In genomic region chr11:96091073-96091472, GRCm38 (mm10) we compare ENCODE assay signal across 10 mouse cellular contexts. TPM values are rescaled to one million over a fixed set of nuclear protein-coding genes. Genes with fewer than 3 reads are reported as not detected.
DNase-seq lines count a peak whose midpoint lies in the region; ATAC-seq and TF ChIP-seq lines count a peak whose summit lies in the region.
"Had no signal": no experiment of that assay in that cellular context is flagged by ENCODE, and none has a peak within 500 bp of the region (broad histone marks: within the 10 kb centered on the region; RNA-seq: fewer than 3 reads in every experiment).

No protein-coding gene starts in this region.

- in situ Hi-C loops in CH12.LX (cut with MboI; ENCODE audit: low pct_ligation_motif_present, low pct_unique_long_range_greater_than_20kb, low sequenced_read_pairs): loop anchor here (5.0 kb wide), 3 partner anchors 41 to 141 kb away; partner anchors contain the start of gene Ttll6

- H3K79me2 ChIP-seq in CH12.LX (replicated peaks; ENCODE audit: control insufficient read depth, extremely low read depth, insufficient read depth, poor library complexity, severe bottlenecking): no peaks in the 10 kb centered on the region

- H3K27me3 ChIP-seq in CH12.LX (replicated peaks): peaks cover 32% of the 10 kb centered on the region
- no peaks in the 10 kb centered on the region for H3K27me3 ChIP-seq in embryonic facial prominence, embryonic 14.5 days (replicated peaks; ENCODE audit: control insufficient read depth, insufficient read depth, low read length)

- WGBS in embryonic facial prominence, embryonic 14.5 days: 61% methylated on average over 2 of the region's 2 CpGs

- peak; percentile 82 for TF ChIP-seq RAD21 in CH12.LX (IDR thresholded peaks at IDR 0.05; ENCODE audit: low read depth, low read length)

- intact Hi-C loops in left cerebral cortex, adult 2 months (cut with DNase I): no loop called here

- peak; percentile 23 for TF ChIP-seq CTCF in left cerebral cortex, adult 2 months (IDR thresholded peaks at IDR 0.05)
- TF ChIP-seq CTCF in CH12.LX (conservative IDR thresholded peaks at IDR 0.05 in 1 of 2, IDR thresholded peaks at IDR 0.05 in 1 of 2; ENCODE audit: low read depth in 2 of 2, low read length in 2 of 2): peak; percentile 13 to 82; a peak in 2 of 4 replicates

- H3K4me2 ChIP-seq in CH12.LX (ENCODE audit: insufficient read depth, low read depth, poor library complexity, severe bottlenecking): no peak overlapping the region
- H3K4me2 ChIP-seq in embryonic facial prominence, embryonic 14.5 days (ENCODE audit: low read depth, low read length): no peak overlapping the region

- peaks cover 9% of the 10 kb centered on the region for H3K9me3 ChIP-seq in CH12.LX (replicated peaks; ENCODE audit: low read length)
- peaks cover 6% of the 10 kb centered on the region; the same call in 1 of the 2 replicates for H3K9me3 ChIP-seq in embryonic facial prominence, embryonic 14.5 days (ENCODE audit: control insufficient read depth, low read length)

- H3K4me3 ChIP-seq in left cerebral cortex, adult 2 months: no peak overlapping the region
- no peak overlapping the region for H3K4me3 ChIP-seq in CH12.LX (replicated peaks in 1 of 3; ENCODE audit: low read depth in 2 of 3, low read length in 2 of 3, poor library complexity in 1 of 3)
- H3K4me3 ChIP-seq in embryonic facial prominence, embryonic 14.5 days (ENCODE audit: low read depth, low read length): no peak overlapping the region

- TF ChIP-seq EP300 in CH12.LX (IDR thresholded peaks at IDR 0.05; ENCODE audit: low read length): no peak

- H3K4me1 ChIP-seq in CH12.LX (ENCODE audit: control insufficient read depth in 1 of 2, insufficient read depth in 2 of 2): no peaks in the 10 kb centered on the region
- no peaks in the 10 kb centered on the region for H3K4me1 ChIP-seq in embryonic facial prominence, embryonic 14.5 days (ENCODE audit: control insufficient read depth, insufficient read depth, low read length)

- no peaks in the 10 kb centered on the region for H3K36me3 ChIP-seq in CH12.LX (replicated peaks in 1 of 2; ENCODE audit: control insufficient read depth in 1 of 2, insufficient read depth in 1 of 2, low read length in 1 of 2)
- H3K36me3 ChIP-seq in embryonic facial prominence, embryonic 14.5 days (ENCODE audit: control insufficient read depth, insufficient read depth, low read length): no peaks in the 10 kb centered on the region

- dilution Hi-C loops in CH12.LX (cut with MboI; ENCODE audit: extremely low pct_ligation_motif_present, extremely low pct_unique_long_range_greater_than_20kb, low sequenced_read_pairs): no loop called here

- no peak overlapping the region for H3K9ac ChIP-seq in CH12.LX (ENCODE audit: insufficient read depth, low read depth)
- H3K9ac ChIP-seq in embryonic facial prominence, embryonic 14.5 days (ENCODE audit: low read depth, low read length): no peak overlapping the region

- ATAC-seq in embryonic facial prominence, embryonic 14.5 days (ENCODE audit: low read depth): no peak
- ATAC-seq: intestine, embryonic 16.5 days had no signal

- H3K27ac ChIP-seq in left cerebral cortex, adult 2 months: no peak overlapping the region
- no peak overlapping the region for H3K27ac ChIP-seq in CH12.LX (ENCODE audit: insufficient read depth, low read depth)
- H3K27ac ChIP-seq in embryonic facial prominence, embryonic 14.5 days (replicated peaks; ENCODE audit: low read depth, low read length): no peak overlapping the region

- no peak for TF ChIP-seq POLR2A in CH12.LX (IDR thresholded peaks at IDR 0.05; ENCODE audit: low read depth, low read length)

- DNase-seq in adrenal gland, adult 2 months: peak; percentile 33
- no peak for DNase-seq in adrenal gland, postnatal 4 days (ENCODE audit: low spot score in 2 of 2)
- no peak for DNase-seq in left cerebral cortex, adult 2 months (ENCODE audit: extremely low spot score in 1 of 2, low spot score in 2 of 2)
- DNase-seq in left cerebral cortex, adult 11 months (ENCODE audit: low spot score): no peak
- DNase-seq in CH12.LX (ENCODE audit: extremely low read depth): peak; percentile 48
- peak; percentile 42 for DNase-seq in embryonic facial prominence, embryonic 14.5 days (ENCODE audit: low spot score)
- DNase-seq in cerebellum, adult 8-10 months: no peak
- no peak for DNase-seq in yolk sac, embryonic 10.5 days (ENCODE audit: low spot score)
- DNase-seq: gastrocnemius, postnatal 25 days had no signal

TF ChIP-seq in CH12.LX, 34 proteins besides CTCF, POLR2A, EP300 and RAD21:
- peak; percentile 28; the same call in 1 of the 2 replicates for TF ChIP-seq NELFE (IDR thresholded peaks at IDR 0.05; ENCODE audit: low read depth, low read length)
- TF ChIP-seq CHD1 (IDR thresholded peaks at IDR 0.05; ENCODE audit: low read depth, low read length): no peak
- 0 out of 2 replicates have a peak, but pooled peaks have one; percentile 25 for TF ChIP-seq JUND (conservative IDR thresholded peaks at IDR 0.05; ENCODE audit: low read depth, low read length)
- TF ChIP-seq ZC3H11A (IDR thresholded peaks at IDR 0.05; ENCODE audit: low read depth, low read length): peak; percentile 51; the same call in 1 of the 2 replicates
- 0 out of 2 replicates have a peak, but pooled peaks have one; percentile 38 for TF ChIP-seq ZNF384 (IDR thresholded peaks at IDR 0.05; ENCODE audit: low read depth, low read length)
- no peak for TF ChIP-seq SIN3A (IDR thresholded peaks at IDR 0.05; ENCODE audit: low read length)
- peak; percentile 70 for TF ChIP-seq SMC3 (IDR thresholded peaks at IDR 0.05; ENCODE audit: low read depth, low read length)
- no peak for TF ChIP-seq MYC (IDR thresholded peaks at IDR 0.05; ENCODE audit: low read depth, low read length)
- no peak for TF ChIP-seq E2F4 (IDR thresholded peaks at IDR 0.05; ENCODE audit: insufficient replicate concordance, low read depth, low read length)

RNA-seq across cellular contexts. Expression of gene Atp5g1, which starts 15.6 kb away (rescaled TPM):
- 100 to 1,000 TPM; 240 to 384 TPM for total RNA-seq in adrenal gland, adult 2 months (2021)
- 484 and 733 TPM in 2 replicates for polyA plus RNA-seq in adrenal gland, adult 2 months (2012; rRNA removed)
- total RNA-seq in adrenal gland, postnatal 4 days (2021): 100 to 1,000 TPM; 332 to 356 TPM
- 100 to 1,000 TPM; 328 to 333 TPM for total RNA-seq in left cerebral cortex, adult 2 months (2021)
- 851 and 995 TPM in 2 replicates for total RNA-seq in CH12.LX (2012; rRNA removed)
- total RNA-seq in CH12.LX (2014; rRNA removed): 669 and 778 TPM in 2 replicates
- polyA plus RNA-seq in CH12.LX (2012; ENCODE audit: insufficient read length, low read depth): 788 and 969 TPM in 2 replicates
- polyA plus RNA-seq in embryonic facial prominence, embryonic 14.5 days (2014; fragmentation: Nextera tagmentation; extraction: Ambion mirVana): 764 and 777 TPM in 2 replicates

RNA-seq across cellular contexts. Expression of gene Calcoco2, which starts 20.7 kb away (rescaled TPM):
- total RNA-seq in adrenal gland, adult 2 months (2021): not detected
- not detected in 2 replicates for polyA plus RNA-seq in adrenal gland, adult 2 months (2012; rRNA removed)
- not detected for total RNA-seq in adrenal gland, postnatal 4 days (2021)
- total RNA-seq in left cerebral cortex, adult 2 months (2021): not detected
- not detected in 2 replicates for total RNA-seq in CH12.LX (2012; rRNA removed)
- not detected in 2 replicates for total RNA-seq in CH12.LX (2014; rRNA removed)
- not detected in 2 replicates for polyA plus RNA-seq in CH12.LX (2012; ENCODE audit: insufficient read length, low read depth)
- polyA plus RNA-seq in embryonic facial prominence, embryonic 14.5 days (2014; fragmentation: Nextera tagmentation; extraction: Ambion mirVana): 0.47 TPM in 1 of 2 replicates, not detected in the other
- total RNA-seq: gastrocnemius, postnatal 25 days had no signal

RNA-seq across cellular contexts. Expression of gene Ube2z, which starts 25.9 kb away (rescaled TPM):
- total RNA-seq in adrenal gland, adult 2 months (2021): 10 to 100 TPM; 45.3 to 46.5 TPM
- 17.0 and 20.7 TPM in 2 replicates for polyA plus RNA-seq in adrenal gland, adult 2 months (2012; rRNA removed)
- 10 to 100 TPM; 54.9 to 57.8 TPM for total RNA-seq in adrenal gland, postnatal 4 days (2021)
- total RNA-seq in left cerebral cortex, adult 2 months (2021): 10 to 100 TPM; 53.5 to 57.9 TPM
- 51.3 and 60.4 TPM in 2 replicates for total RNA-seq in CH12.LX (2012; rRNA removed)
- total RNA-seq in CH12.LX (2014; rRNA removed): 62.1 and 64.2 TPM in 2 replicates
- polyA plus RNA-seq in CH12.LX (2012; ENCODE audit: insufficient read length, low read depth): 66.0 and 67.8 TPM in 2 replicates
- 39.5 and 40.6 TPM in 2 replicates for polyA plus RNA-seq in embryonic facial prominence, embryonic 14.5 days (2014; fragmentation: Nextera tagmentation; extraction: Ambion mirVana)

RNA-seq across cellular contexts. Expression of gene Ttll6, which starts 42.5 kb away (rescaled TPM):
- not detected for total RNA-seq in adrenal gland, adult 2 months (2021)
- polyA plus RNA-seq in adrenal gland, adult 2 months (2012; rRNA removed): 0.03 TPM in 1 of 2 replicates, not detected in the other
- not detected for total RNA-seq in adrenal gland, postnatal 4 days (2021)
- not detected for total RNA-seq in left cerebral cortex, adult 2 months (2021)
- total RNA-seq in CH12.LX (2012; rRNA removed) (not detected in 2 replicates), CH12.LX (2014; rRNA removed) (not detected in 2 replicates)
- polyA plus RNA-seq in CH12.LX (2012; ENCODE audit: insufficient read length, low read depth): 0.09 TPM in 1 of 2 replicates, not detected in the other
- 0.30 and 0.96 TPM in 2 replicates for polyA plus RNA-seq in embryonic facial prominence, embryonic 14.5 days (2014; fragmentation: Nextera tagmentation; extraction: Ambion mirVana)
- total RNA-seq: gastrocnemius, postnatal 25 days had no signal

RNA-seq across cellular contexts. Expression of gene Snf8, which starts 56.4 kb away (rescaled TPM):
- total RNA-seq in adrenal gland, adult 2 months (2021): 10 to 100 TPM; 79.5 to 92.8 TPM
- 9.6 and 11.3 TPM in 2 replicates for polyA plus RNA-seq in adrenal gland, adult 2 months (2012; rRNA removed)
- 10 to 100 TPM; 74.3 to 78.8 TPM for total RNA-seq in adrenal gland, postnatal 4 days (2021)
- 100 to 1,000 TPM; 102 to 103 TPM for total RNA-seq in left cerebral cortex, adult 2 months (2021)
- total RNA-seq in CH12.LX (2012; rRNA removed) (113 and 133 TPM in 2 replicates), CH12.LX (2014; rRNA removed) (66.9 and 70.8 TPM in 2 replicates)
- polyA plus RNA-seq in CH12.LX (2012; ENCODE audit: insufficient read length, low read depth): 199 and 208 TPM in 2 replicates
- polyA plus RNA-seq in embryonic facial prominence, embryonic 14.5 days (2014; fragmentation: Nextera tagmentation; extraction: Ambion mirVana): 33.4 and 36.6 TPM in 2 replicates

Comparison
In these comparisons a context has a peak if more than half of its experiments do, and no peak if none do; other contexts are left out.
1. DNase-seq: peak in adrenal gland, adult 2 months (single experiment), CH12.LX (single experiment) and embryonic facial prominence, embryonic 14.5 days (single experiment); none in adrenal gland, postnatal 4 days (0 of 2), left cerebral cortex, adult 2 months (0 of 2), left cerebral cortex, adult 11 months (single experiment), cerebellum, adult 8-10 months (single experiment) and yolk sac, embryonic 10.5 days (single experiment).